Mouse (Mus musculus) lung, adult 2 months (tissue): ENCODE measurements around the gene Klhl10. TPM values are rescaled to one million over a fixed set of nuclear protein-coding genes. Genes with fewer than 3 reads are reported as not detected.

Experiments used
- DNase-seq: peaks from one replicate; pipeline ENCODE4 v3.0.0; 2022
- H3K4me1 ChIP-seq: fragments of 200-500 bp; 2 replicates; pipeline ENCODE4 v1.6.1; 2011; ENCODE audit warnings: low read length; ENCODE audit not compliant: control insufficient read depth, insufficient read depth
- H3K4me3 ChIP-seq: fragments of 200-500 bp; replicated peaks from 2 replicates; pipeline ENCODE3; 2011; ENCODE audit warnings: low read depth, mild to moderate bottlenecking, control low read depth, low read length; ENCODE audit errors: extremely low read depth
- CTCF ChIP-seq: fragments of 200-500 bp; IDR thresholded peaks from 2 replicates; pipeline ENCODE4 v1.5.1; 2011; ENCODE audit warnings: mild to moderate bottlenecking, low read length, control low read depth; ENCODE audit not compliant: insufficient read depth
- POLR2A ChIP-seq: fragments of 200-500 bp; IDR thresholded peaks from 2 replicates; pipeline ENCODE4 v1.6.1; 2011; ENCODE audit warnings: low read depth, mild to moderate bottlenecking, control low read depth, low read length, borderline replicate concordance; ENCODE audit errors: extremely low read depth
- WGBS: fragments of 180-500 bp; shearing (Covaris S2); methylation state at CpG from one replicate; pipeline ENCODE4 v1.1.7; 2018; 5-methylcytosine and 5-hydroxymethylcytosine counted together
- polyA plus RNA-seq: library from polyadenylated mRNA; depleted of rRNA; stranded (reverse); fragments of >200 nt; gene quantifications from 2 replicates; pipeline ENCODE4 v1.2.3, GENCODE M21; 2012

Gene Klhl10
- polyA plus RNA-seq, 1 experiment, result 0.49 TPM

DNA sequence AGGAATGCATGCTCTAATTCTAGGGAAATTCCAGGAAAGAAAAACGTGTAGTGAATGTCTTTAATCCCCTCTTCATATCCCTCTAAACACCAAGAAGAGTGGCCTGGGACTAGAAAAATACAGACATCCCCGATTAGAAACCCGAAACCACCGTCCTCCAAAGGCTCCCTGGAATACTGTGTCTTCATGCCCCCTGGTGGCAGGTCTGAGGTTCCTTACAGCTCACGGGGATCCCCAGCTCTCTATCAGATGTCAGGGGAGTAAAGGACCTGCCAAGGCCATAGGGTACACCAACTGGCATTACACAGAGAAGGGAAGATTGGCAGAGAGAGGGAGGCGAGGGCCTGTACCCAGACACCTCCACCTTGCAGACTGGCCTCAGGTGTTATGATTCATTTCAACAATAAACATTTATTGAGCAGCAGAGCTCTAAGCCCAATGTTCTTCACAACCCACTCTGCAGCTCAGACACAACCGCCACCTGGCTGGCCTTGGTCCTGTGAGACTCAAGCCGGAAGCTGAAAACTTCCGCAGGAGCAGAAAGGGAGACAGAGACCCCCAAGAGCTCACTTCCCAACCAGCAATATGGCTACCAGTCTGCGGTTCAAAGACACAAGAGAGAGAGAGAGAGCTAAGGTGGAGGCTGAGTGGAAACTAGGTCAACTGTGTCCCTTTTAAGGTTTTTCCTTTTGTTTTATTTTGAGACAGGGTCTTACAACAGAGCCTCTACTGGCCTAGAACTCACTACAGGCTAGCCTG, 33.5 kb upstream of the Klhl10 start:
- peak; percentile 87 for TF ChIP-seq CTCF
- TF ChIP-seq POLR2A, result no peak
- DNase-seq, result peak; percentile 74
- peaks cover under 1% of the 10 kb centered on the region; the same call in 1 of the 2 replicates for H3K4me1 ChIP-seq
- 36% methylated on average over 10 of the region's 10 CpGs for WGBS
- no peak overlapping the region for H3K4me3 ChIP-seq

GRCm38 (mm10) chr11:100408835-100409462, 32.8 kb upstream of the Klhl10 start:
- no peak for TF ChIP-seq CTCF
- no peak for TF ChIP-seq POLR2A
- Histone ChIP-seq H3K4me1 (peaks cover 2% of the 10 kb centered on the region; the same call in 1 of the 2 replicates), H3K4me3 (no peak overlapping the region)
- WGBS, result 92% methylated on average over 12 of the region's 12 CpGs
- no peak for DNase-seq

- Histone ChIP-seq H3K4me3 (no peak overlapping the region), H3K4me1 (peaks cover 2% of the 10 kb centered on the region; the same call in 1 of the 2 replicates)
- TF ChIP-seq CTCF (no peak), POLR2A (no peak)
- 69% methylated on average over 3 of the region's 3 CpGs for WGBS
- DNase-seq, result no peak
Measured at GRCm38 (mm10) chr11:100409686-100410085, 32.0 kb upstream of the Klhl10 start.

- peaks cover 2% of the 10 kb centered on the region; the same call in 1 of the 2 replicates for H3K4me1 ChIP-seq
- no peak for DNase-seq
- 64% methylated on average over 11 of the region's 11 CpGs for WGBS
- TF ChIP-seq CTCF, result no peak
- no peak for TF ChIP-seq POLR2A
- no peak overlapping the region for H3K4me3 ChIP-seq
Measured at GRCm38 (mm10) chr11:100411736-100412135, 30.0 kb upstream of the Klhl10 start.

GRCm38 (mm10) chr11:100413541-100413940, 28.2 kb upstream of the Klhl10 start:
- TF ChIP-seq CTCF (no peak), POLR2A (no peak)
- WGBS, result 73% methylated on average over 11 of the region's 11 CpGs
- no peak for DNase-seq
- Histone ChIP-seq H3K4me3 (peak overlapping the region; percentile 62), H3K4me1 (peaks cover 2% of the 10 kb centered on the region; the same call in 1 of the 2 replicates)

DNA sequence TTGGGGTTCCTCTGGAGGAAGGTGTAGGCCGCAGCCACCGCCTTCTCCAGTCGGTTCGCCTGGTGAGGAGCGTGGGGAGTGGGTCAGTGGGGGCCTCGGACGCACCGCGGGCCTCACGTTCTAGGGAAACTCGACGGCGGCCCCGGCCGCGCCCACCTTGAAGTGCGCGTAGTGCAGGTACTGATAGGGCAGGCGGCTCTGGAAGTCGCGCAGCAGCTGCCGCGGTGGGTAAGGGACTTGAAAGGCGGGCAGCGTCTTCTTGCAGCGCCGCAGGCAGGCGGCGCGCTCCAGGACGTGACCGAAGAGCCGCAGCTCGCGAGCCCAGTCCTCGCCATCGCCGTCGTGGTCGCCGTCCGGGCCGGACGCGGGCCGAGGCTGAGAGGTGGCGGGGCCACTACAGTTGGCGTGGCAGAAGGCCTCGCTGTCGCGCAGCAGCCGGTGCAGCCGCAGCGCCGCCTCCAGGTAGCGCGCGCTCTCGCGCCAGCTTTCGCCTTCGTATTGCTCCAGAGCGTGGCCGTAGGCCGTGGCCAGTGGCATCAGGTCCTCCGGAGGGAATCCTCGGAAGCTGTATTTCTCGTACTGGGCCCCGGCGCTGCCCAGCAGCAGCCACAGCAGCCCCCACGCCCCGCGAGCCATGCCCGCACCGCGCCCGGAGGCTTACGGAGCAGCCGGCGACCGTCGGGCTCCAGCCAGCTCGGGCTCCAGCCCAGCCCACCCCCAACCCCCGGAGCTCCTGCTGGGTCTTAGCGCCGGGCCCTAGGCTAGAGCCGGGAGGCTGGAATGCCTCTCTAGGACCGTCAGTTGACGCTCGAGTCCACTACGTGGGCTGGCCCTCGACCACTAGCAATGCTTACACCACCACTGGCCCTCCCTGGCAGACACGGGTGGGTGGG, 27.4 kb upstream of the Klhl10 start, which contains the start of gene P3h4:
Gene P3h4, minus strand, starts transcription at position 816 of the 893 bp plus-strand sequence.
- DNase-seq, result peak; percentile 85
- WGBS, result 3% methylated on average over 91 of the region's 93 CpGs
- Histone ChIP-seq H3K4me3 (peak within 1 kb of the TSS; percentile 62), H3K4me1 (peaks cover 2% of the 10 kb centered on the region; the same call in 1 of the 2 replicates)
- TF ChIP-seq CTCF (peak; percentile 55), POLR2A (no peak; the same call in 1 of the 2 replicates)

- TF ChIP-seq POLR2A (no peak), CTCF (no peak)
- peak within 1 kb of the TSS; percentile 62 for H3K4me3 ChIP-seq
- H3K4me1 ChIP-seq, result peaks cover 2% of the 10 kb centered on the region; the same call in 1 of the 2 replicates
- WGBS, result 1% methylated on average over 31 of the region's 31 CpGs
- DNase-seq, result peak; percentile 46
Measured at GRCm38 (mm10) chr11:100414914-100415822, 26.5 kb upstream of the Klhl10 start, which contains the start of gene Fkbp10. Gene Fkbp10, plus strand, starts transcription at chr11:100415697.

GRCm38 (mm10) chr11:100421537-100421936, 20.2 kb upstream of the Klhl10 start:
- Histone ChIP-seq H3K4me1 (no peaks in the 10 kb centered on the region), H3K4me3 (no peak overlapping the region)
- 80% methylated on average over 8 of the region's 8 CpGs for WGBS
- no peak for DNase-seq
- TF ChIP-seq POLR2A, result no peak
- TF ChIP-seq CTCF, result no peak
